Mouse (Mus musculus): ENCODE data around the gene Fbxo34. TPM values are rescaled to one million over a fixed set of nuclear protein-coding genes. Genes with fewer than 3 reads are reported as not detected.
"Not testable (repeated sequence)": the region's sequence is repeated elsewhere in the genome, so short reads cannot be mapped to it uniquely, and the experiment has no call there.

The Fbxo34 gene
- polyA plus RNA-seq, 1 experiment from 2014 or later: 22.8 TPM

DNA sequence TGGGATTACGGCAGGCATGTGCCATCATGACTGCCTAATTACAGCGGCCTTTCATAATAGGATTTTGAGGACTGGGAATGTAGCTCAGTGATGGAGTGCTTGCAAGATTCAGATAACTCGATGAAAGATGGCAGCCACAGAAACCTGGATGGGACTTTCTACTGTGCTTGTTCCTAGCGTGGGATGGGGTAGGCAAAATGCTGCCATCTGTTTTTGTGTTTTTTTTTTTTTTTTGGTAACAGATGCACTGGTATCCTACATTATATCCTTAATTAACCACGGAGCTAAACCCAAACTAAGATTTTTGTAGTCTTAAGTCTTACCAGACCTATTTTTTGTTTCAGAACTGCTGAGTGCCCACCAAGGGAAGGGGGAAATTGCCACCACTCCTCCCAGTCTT lies 75.6 kb downstream of the Fbxo34 start:
- ATAC-seq (ENCODE audit: low FRiP score): no peak
- H3K9ac ChIP-seq: no peak overlapping the region
- H3K4me3 ChIP-seq (replicated peaks): no peak overlapping the region
- no peaks in the 10 kb centered on the region; the same call in none of the 2 replicates for H3K36me3 ChIP-seq (replicated peaks)
- no peaks in the 10 kb centered on the region for H3K9me3 ChIP-seq
- H3K4me2 ChIP-seq: no peak overlapping the region
- no peaks in the 10 kb centered on the region for H3K27me3 ChIP-seq
- no peaks in the 10 kb centered on the region for H3K4me1 ChIP-seq
- no peak overlapping the region for H3K27ac ChIP-seq
- 89% methylated on average over 5 of the region's 5 CpGs for WGBS

DNA sequence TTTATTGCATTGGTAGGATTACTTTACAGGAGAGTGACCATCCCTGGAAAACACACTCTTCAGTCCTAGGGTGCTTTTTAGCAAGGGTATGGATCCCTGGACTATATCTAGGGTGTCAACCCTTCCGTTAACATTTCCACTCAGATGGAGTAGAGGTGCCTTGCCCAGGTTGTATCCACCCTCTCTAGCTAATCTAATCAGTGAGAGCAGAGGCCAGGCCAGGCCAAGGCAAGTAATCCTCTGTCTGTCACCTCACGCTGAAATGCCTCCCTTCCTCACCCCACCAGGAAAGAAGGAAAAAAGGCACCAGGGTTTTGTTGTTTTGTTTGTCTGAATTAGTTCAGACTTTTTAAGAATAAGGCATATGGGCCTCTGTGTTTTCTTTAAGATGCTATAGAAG lies 77.6 kb downstream of the Fbxo34 start:
- H3K4me2 ChIP-seq: no peak overlapping the region
- 84% methylated on average over 2 of the region's 2 CpGs for WGBS
- no peaks in the 10 kb centered on the region for H3K4me1 ChIP-seq
- no peak for ATAC-seq (ENCODE audit: low FRiP score)
- H3K36me3 ChIP-seq (replicated peaks): peaks cover 12% of the 10 kb centered on the region
- no peak overlapping the region for H3K9ac ChIP-seq
- no peak overlapping the region for H3K27ac ChIP-seq
- no peak overlapping the region for H3K4me3 ChIP-seq (replicated peaks)
- H3K27me3 ChIP-seq: no peaks in the 10 kb centered on the region
- no peaks in the 10 kb centered on the region for H3K9me3 ChIP-seq

DNA sequence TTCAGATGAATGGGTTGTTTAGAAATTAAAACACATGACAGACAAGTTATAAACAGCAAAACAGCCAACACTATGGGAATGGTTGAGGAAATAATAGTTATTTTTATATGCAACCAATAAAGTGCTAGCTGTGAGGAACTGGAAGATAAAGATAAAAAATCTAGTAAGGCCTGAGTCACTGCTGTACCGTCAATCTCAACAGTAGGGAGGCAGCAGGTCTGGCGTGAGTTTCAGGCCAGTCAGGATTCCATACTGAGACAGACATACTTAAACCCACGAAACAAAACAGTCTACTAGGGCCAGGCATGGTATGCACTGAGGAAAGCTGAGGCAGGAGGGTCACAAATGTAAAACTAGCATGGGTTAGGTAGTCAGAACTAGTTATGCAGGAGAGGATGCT lies 78.1 kb downstream of the Fbxo34 start:
- WGBS: 90% methylated on average over 3 of the region's 3 CpGs

DNA sequence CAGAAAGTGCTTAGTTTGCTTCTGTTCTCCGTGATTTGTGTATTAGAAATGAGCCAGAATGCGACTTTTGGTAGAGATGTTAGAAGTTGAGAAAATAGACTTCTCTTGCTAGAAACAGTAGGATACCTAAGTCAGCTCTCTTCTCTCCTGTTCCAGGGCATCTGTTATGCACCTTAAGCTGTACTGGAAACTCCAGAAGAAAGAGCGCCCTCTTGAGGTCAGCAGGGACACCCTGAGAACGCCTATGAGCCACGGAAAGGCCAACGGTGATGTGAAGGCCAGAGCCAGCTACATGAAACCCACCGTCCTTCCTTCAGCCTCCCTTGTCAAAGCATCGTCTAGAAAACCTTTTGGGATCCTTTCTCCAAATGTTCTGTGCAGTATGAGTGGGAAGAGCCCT lies 78.8 kb downstream of the Fbxo34 start:
- Histone ChIP-seq H3K27me3 (no peaks in the 10 kb centered on the region), H3K27ac (no peak overlapping the region), H3K4me2 (no peak overlapping the region), H3K36me3 (replicated peaks) (peaks cover 12% of the 10 kb centered on the region), H3K9ac (no peak overlapping the region), H3K4me3 (replicated peaks) (no peak overlapping the region), H3K4me1 (peaks cover 5% of the 10 kb centered on the region), H3K9me3 (no peaks in the 10 kb centered on the region)
- WGBS: 41% methylated on average over 8 of the region's 8 CpGs
- ATAC-seq (ENCODE audit: low FRiP score): no peak; the same call in 1 of the 2 replicates

More for the DNA sequence above, 78.1 kb downstream of the Fbxo34 start:
- Histone ChIP-seq H3K4me1 (no peaks in the 10 kb centered on the region), H3K27me3 (no peaks in the 10 kb centered on the region), H3K9ac (no peak overlapping the region), H3K36me3 (replicated peaks) (peaks cover 12% of the 10 kb centered on the region), H3K4me2 (no peak overlapping the region), H3K4me3 (replicated peaks) (no peak overlapping the region), H3K27ac (no peak overlapping the region), H3K9me3 (no peaks in the 10 kb centered on the region)
- no peak for ATAC-seq (ENCODE audit: low FRiP score)

DNA sequence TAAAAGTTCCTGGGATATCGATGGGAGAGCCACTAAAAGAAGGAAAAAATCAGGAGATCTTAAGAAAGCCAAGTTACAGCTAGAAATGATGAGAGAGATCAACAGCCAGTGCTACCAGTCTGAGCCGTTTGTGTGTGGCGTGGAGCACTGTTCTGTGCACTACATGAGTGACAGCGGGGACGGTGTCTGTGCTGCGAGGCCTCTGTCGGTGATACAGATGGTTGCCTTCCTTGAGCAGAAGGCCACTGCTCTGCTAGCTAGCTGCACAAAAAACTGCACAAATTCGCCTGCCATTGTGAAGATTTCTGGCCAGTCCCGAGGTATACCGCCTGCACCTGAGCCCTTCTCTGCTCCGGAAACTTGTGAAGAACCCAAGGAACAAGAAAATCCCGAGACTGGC lies 79.4 kb downstream of the Fbxo34 start:
- ATAC-seq (ENCODE audit: low FRiP score); H3K9me3 ChIP-seq; H3K27ac ChIP-seq; H3K4me2 ChIP-seq; H3K9ac ChIP-seq; H3K27me3 ChIP-seq; H3K4me1 ChIP-seq; H3K4me3 ChIP-seq (replicated peaks): not testable (repeated sequence)
- WGBS: 94% methylated on average over 12 of the region's 12 CpGs
- H3K36me3 ChIP-seq (replicated peaks): peaks cover 12% of the 10 kb centered on the region

DNA sequence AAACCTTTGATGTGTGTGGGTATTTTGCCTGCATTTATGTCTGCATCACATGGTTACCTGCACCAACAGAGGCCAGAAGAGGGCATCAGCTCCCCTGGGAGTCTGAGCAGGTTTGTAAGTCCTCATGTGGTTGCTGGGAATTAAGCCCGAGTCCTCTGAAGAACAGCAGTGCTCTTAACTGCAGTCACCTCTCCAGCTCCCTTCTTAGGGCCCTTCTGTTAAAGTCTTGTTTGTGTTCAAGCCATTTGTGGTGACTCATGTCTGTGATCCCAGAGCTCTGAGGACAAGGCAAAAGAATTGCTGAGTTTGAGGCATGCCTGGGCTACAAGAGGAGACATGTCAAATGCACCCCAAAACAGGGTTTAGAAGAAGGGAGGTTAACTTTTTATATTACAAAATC lies 82.3 kb downstream of the Fbxo34 start:
- H3K27me3 ChIP-seq: no peaks in the 10 kb centered on the region
- no peak overlapping the region for H3K4me3 ChIP-seq (replicated peaks)
- WGBS: 70% methylated on average over 1 of the region's 1 CpGs
- no peak overlapping the region for H3K27ac ChIP-seq
- no peak overlapping the region for H3K9ac ChIP-seq
- no peak overlapping the region for H3K4me2 ChIP-seq
- H3K36me3 ChIP-seq (replicated peaks): peaks cover 12% of the 10 kb centered on the region
- H3K4me1 ChIP-seq: peaks cover 5% of the 10 kb centered on the region
- no peak for ATAC-seq (ENCODE audit: low FRiP score)
- no peaks in the 10 kb centered on the region for H3K9me3 ChIP-seq

DNA sequence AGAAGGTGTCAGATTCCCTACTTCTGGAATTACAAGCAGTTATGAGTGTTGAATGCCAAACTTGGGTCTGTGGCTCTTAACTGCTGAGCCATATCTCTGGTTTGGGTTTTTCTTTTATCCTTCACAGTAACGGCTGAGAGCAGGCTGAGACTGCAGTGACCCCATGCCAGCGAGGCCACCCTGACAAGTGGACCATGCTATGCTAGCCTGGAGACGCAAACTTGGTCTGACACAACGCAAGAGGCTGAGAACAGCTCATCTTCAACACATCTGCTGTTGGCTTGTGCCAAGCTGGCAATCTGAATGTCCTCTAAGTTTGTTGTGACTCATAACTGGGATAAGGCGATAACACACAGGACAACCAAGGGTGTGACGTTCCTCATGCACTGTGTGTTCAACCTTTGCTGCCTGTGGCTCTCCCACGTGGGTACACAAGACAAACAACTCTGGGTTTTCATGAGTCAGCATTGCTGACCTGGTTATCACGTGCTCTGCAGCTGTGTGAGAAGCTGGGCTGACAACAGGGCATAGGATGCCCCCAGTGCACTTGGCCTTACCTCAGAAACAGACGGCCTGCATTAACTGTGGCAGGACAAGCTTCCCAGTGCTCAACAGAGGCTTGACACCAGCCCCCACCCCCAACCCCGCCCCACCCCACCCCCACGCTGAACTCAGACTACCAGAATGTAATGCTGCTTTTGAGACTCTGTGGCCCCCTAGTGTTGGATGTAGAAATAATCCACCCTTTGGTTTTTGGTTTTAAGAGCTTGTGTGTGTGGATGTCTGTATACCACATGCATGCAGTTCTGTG lies 83.3 kb downstream of the Fbxo34 start:
- Histone ChIP-seq H3K27me3 (no peaks in the 10 kb centered on the region), H3K9me3 (no peaks in the 10 kb centered on the region), H3K36me3 (replicated peaks) (peaks cover 12% of the 10 kb centered on the region), H3K4me2 (no peak overlapping the region), H3K4me1 (peaks cover 5% of the 10 kb centered on the region), H3K4me3 (replicated peaks) (no peak overlapping the region), H3K27ac (peak overlapping the region; percentile 26; the same call in 1 of the 2 replicates), H3K9ac (no peak overlapping the region)
- ATAC-seq (ENCODE audit: low FRiP score): peak; percentile 72; the same call in 1 of the 2 replicates
- 55% methylated on average over 11 of the region's 11 CpGs for WGBS

DNA sequence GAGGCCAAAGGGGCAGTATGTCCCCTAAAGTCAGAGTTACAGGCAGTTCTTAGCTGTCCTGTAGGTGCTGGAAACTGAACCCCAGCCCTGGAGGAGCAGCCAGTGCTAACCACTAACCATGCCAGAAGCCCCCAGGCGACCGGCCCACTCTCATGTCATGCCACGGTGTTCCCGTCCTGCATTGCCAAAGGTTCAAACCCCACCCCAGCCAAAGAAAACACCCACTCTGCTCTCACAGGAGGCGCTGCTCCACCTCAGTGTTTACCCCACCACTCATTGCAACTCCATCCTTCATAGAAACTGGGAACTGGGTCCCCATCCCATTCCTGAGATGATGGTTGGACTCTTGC lies 83.9 kb downstream of the Fbxo34 start:
- Histone ChIP-seq H3K36me3 (replicated peaks) (peaks cover 12% of the 10 kb centered on the region), H3K4me3 (replicated peaks) (no peak overlapping the region), H3K9ac (no peak overlapping the region), H3K4me2 (no peak overlapping the region), H3K27ac (no peak overlapping the region), H3K4me1 (peaks cover 5% of the 10 kb centered on the region), H3K27me3 (no peaks in the 10 kb centered on the region), H3K9me3 (no peaks in the 10 kb centered on the region)
- no peak for ATAC-seq (ENCODE audit: low FRiP score)
- WGBS: 85% methylated on average over 5 of the region's 5 CpGs

DNA sequence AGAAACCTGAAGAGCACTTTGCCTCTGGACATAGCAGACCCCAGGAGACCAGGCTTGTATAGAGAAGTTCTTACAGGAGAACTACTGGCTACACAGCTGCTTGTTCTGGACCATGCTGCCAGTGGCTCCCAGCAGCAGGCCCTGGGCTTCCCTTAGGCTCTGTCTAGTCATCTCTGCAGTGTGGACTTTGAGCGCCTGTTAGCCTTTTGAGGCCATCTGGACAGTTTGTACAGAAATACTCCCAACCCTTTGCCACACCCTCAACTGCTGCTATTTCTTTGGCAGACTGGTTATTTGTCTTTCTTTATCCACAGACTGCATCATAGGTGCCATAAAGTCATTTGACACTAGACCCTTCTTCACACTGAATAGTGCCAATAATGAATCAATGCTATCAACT lies 84.9 kb downstream of the Fbxo34 start:
- H3K27ac ChIP-seq: no peak overlapping the region
- H3K9me3 ChIP-seq: no peaks in the 10 kb centered on the region
- no peak overlapping the region for H3K4me3 ChIP-seq (replicated peaks)
- H3K4me1 ChIP-seq: peaks cover 5% of the 10 kb centered on the region
- 100% methylated on average over 1 of the region's 1 CpGs for WGBS
- H3K9ac ChIP-seq: no peak overlapping the region
- no peaks in the 10 kb centered on the region for H3K27me3 ChIP-seq
- ATAC-seq (ENCODE audit: low FRiP score): no peak
- no peak overlapping the region for H3K4me2 ChIP-seq
- H3K36me3 ChIP-seq (replicated peaks): peaks cover 12% of the 10 kb centered on the region

DNA sequence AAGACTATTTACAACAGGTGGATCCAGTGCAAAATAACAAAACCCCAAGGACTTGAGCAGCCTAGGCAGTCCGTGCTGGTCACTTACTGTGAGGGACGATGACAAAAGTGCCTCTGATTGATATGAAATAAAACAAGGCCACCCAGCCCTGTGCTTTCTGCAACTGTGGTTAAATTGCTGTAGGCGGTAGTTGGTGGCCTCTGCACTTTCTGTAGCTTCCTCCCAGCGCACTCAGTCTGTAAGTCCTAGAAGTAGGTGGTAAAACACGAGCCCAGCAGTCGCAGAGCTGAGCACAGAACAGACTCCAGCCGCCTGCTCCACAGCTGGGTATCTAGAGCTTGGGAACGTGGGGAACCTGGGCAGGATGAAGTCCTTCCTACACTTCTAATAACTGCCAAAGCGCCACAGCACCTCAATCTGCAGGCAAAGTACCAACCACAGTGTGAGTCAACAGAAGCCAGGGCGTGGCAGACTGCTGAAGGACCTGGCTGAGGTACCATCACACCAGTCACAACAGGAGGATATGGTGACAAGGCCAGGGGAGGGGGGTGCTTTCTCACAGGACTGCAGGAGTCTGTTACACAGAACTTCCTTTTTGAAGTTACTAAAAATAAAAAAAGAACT lies 91.2 kb downstream of the Fbxo34 start:
- Histone ChIP-seq H3K4me1 (no peaks in the 10 kb centered on the region), H3K9ac (no peak overlapping the region), H3K4me3 (replicated peaks) (no peak overlapping the region), H3K27me3 (no peaks in the 10 kb centered on the region), H3K4me2 (no peak overlapping the region), H3K9me3 (no peaks in the 10 kb centered on the region), H3K27ac (no peak overlapping the region), H3K36me3 (replicated peaks) (peaks cover 54% of the 10 kb centered on the region)
- ATAC-seq (ENCODE audit: low FRiP score): no peak
- 92% methylated on average over 10 of the region's 10 CpGs for WGBS

DNA sequence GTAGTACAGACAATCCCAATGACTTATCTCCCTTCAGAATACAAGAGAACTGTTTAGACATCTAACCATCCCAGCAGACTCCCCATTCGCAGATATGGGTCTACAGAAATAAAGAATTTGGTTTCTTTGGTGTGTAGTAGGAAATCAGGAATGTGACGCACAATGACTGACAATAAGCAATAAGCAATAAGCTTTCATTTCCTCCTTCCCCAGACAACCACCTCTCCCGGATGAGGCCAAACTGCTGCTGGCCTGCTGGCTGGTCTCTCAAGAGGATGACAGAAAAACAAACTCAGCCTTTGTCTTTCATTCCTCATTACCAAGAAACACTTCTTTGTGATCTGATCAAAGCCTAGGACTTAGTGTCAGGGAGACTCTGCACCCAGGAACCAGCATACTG lies 92.1 kb downstream of the Fbxo34 start:
- no peak overlapping the region for H3K4me3 ChIP-seq (replicated peaks)
- 85% methylated on average over 3 of the region's 3 CpGs for WGBS
- no peak overlapping the region for H3K27ac ChIP-seq
- no peaks in the 10 kb centered on the region for H3K4me1 ChIP-seq
- no peak for ATAC-seq (ENCODE audit: low FRiP score)
- peaks cover 62% of the 10 kb centered on the region for H3K36me3 ChIP-seq (replicated peaks)
- no peaks in the 10 kb centered on the region for H3K27me3 ChIP-seq
- H3K9ac ChIP-seq: no peak overlapping the region
- no peak overlapping the region for H3K4me2 ChIP-seq
- H3K9me3 ChIP-seq: no peaks in the 10 kb centered on the region

DNA sequence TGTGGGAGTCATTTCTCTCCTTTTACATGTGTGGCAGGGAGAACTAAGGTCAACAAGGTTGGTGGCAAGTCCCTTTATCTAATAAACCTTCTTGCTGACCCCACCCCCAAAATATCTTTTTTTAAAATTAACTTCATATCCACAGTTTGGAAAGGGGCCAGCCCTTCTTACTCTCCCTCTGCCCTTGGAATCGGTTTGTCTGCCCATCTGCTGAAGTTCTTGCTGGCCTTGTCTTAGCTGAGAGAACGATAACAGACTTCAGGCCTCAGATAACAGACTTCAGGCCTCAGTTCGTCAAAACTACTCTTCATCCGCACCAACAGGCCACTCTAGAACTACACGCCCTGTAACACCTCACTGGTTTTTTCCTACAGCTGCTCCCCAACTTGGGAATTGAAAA lies 94.1 kb downstream of the Fbxo34 start:
- Histone ChIP-seq H3K9ac (no peak overlapping the region), H3K27me3 (no peaks in the 10 kb centered on the region), H3K9me3 (no peaks in the 10 kb centered on the region), H3K27ac (no peak overlapping the region), H3K4me1 (no peaks in the 10 kb centered on the region), H3K4me3 (replicated peaks) (no peak overlapping the region), H3K4me2 (no peak overlapping the region), H3K36me3 (replicated peaks) (peaks cover 81% of the 10 kb centered on the region)
- ATAC-seq (ENCODE audit: low FRiP score): no peak
- 89% methylated on average over 5 of the region's 5 CpGs for WGBS

DNA sequence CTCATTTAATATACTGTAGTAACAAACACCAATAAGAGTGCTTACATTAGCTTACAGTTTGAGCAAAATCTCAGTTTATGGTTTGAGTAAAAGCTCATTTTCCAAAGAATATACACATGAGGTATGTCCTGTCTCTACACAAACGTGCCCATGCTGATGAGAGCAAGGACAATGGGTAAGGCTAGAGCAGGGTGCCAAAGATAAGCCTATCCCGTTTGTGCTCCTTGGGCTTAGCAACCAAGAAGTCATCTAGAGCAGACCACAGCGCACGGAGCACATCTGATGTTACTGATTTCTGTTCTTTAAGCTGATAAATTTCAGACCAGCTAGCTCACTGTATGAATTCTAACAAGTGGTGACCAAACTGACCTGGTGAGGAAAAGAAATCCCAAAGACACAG lies 94.7 kb downstream of the Fbxo34 start:
- H3K27ac ChIP-seq: no peak overlapping the region
- WGBS: 90% methylated on average over 4 of the region's 4 CpGs
- no peaks in the 10 kb centered on the region for H3K9me3 ChIP-seq
- H3K36me3 ChIP-seq (replicated peaks): peaks cover 87% of the 10 kb centered on the region
- no peak overlapping the region for H3K4me3 ChIP-seq (replicated peaks)
- H3K27me3 ChIP-seq: no peaks in the 10 kb centered on the region
- H3K4me1 ChIP-seq: no peaks in the 10 kb centered on the region
- ATAC-seq (ENCODE audit: low FRiP score): no peak
- H3K4me2 ChIP-seq: no peak overlapping the region
- H3K9ac ChIP-seq: no peak overlapping the region

Data from forebrain, embryonic 12.5 days (tissue).